Mouse (Mus musculus) midbrain, embryonic 14.5 days (tissue): ENCODE measurements at regions not wholly inside any gene's neighbourhood (a gene's known extent, or its start where the extent isn't known, plus 50 kb on each side); places are given as distances from the start of the nearest gene placed in this dataset.

Experiments used
- ATAC-seq: fragments of 200-750 bp; cut with Nextera tagmentation; 2 replicates; pipeline ENCODE4 v1.8.0; 2017; ENCODE audit warnings: moderate number of reproducible peaks, moderate library complexity; ENCODE audit not compliant: low FRiP score, low TSS enrichment
- DNase-seq: peaks from one replicate; pipeline ENCODE4 v3.0.0-alpha.2; 2015
- H3K27ac ChIP-seq: fragments of 300-500 bp; sonication (generic); replicated peaks from 2 replicates; pipeline ENCODE4 v1.5.1; 2014; ENCODE audit warnings: mild to moderate bottlenecking, low read depth, low read length, moderate library complexity
- H3K27me3 ChIP-seq: fragments of 300-500 bp; sonication (generic); 2 replicates; pipeline ENCODE4 v1.6.1; 2014; ENCODE audit warnings: low read length, control low read depth, mixed read lengths; ENCODE audit not compliant: control insufficient read depth, insufficient read depth
- H3K36me3 ChIP-seq: fragments of 300-500 bp; sonication (generic); 2 replicates; pipeline ENCODE4 v1.6.1; 2014; ENCODE audit warnings: low read length, control low read depth; ENCODE audit not compliant: control insufficient read depth, insufficient read depth
- H3K4me1 ChIP-seq: fragments of 300-500 bp; sonication (generic); 2 replicates; pipeline ENCODE4 v1.6.1; 2014; ENCODE audit warnings: mild to moderate bottlenecking, antibody characterized with exemption, low read length, control low read depth; ENCODE audit not compliant: control insufficient read depth, insufficient read depth
- H3K4me2 ChIP-seq: fragments of 300-500 bp; sonication (generic); 2 replicates; pipeline ENCODE4 v1.6.1; 2014; ENCODE audit warnings: mild to moderate bottlenecking, low read length, moderate library complexity
- H3K4me3 ChIP-seq: fragments of 300-500 bp; sonication (generic); replicated peaks from 2 replicates; pipeline ENCODE4 v1.5.1; 2014; ENCODE audit warnings: low read depth, low read length
- H3K9ac ChIP-seq: fragments of 300-500 bp; sonication (generic); replicated peaks from 2 replicates; pipeline ENCODE4 v1.6.1; 2014; ENCODE audit warnings: mild to moderate bottlenecking, low read length, moderate library complexity
- H3K9me3 ChIP-seq: fragments of 300-500 bp; sonication (generic); 2 replicates; pipeline ENCODE4 v1.6.1; 2016; ENCODE audit warnings: low read length, control low read depth, mixed read lengths; ENCODE audit not compliant: control insufficient read depth
- whole genome bisulfite sequencing: fragments of 180-500 bp; shearing (Covaris S2); extraction: QIAGEN DNeasy Blood & Tissue Kit; methylation state at CpG from one replicate; pipeline ENCODE4 v1.1.7; 2014; 5-methylcytosine and 5-hydroxymethylcytosine counted together

DNA sequence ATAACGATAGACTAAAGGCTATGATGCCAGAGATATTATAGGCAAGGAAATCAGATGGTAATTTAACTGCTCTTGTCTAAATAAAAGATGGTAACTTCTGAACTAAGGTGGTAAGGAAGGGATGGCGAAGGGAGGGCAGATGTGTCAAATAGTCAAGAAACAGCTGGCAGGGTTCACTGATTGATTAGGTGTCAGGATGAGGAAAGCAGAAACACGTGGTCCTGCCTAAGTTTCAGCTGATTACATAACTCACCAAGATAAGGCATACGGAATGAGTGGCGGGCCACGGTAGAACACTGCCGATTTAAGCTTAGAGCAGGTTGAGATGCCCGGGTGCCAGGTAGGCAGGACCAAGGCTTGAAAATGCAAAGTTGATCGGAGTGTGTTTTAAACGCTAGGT is 143.2 kb downstream of the Gm45692 start:
- WGBS: 95% methylated on average over 10 of the region's 10 CpGs
- no peak overlapping the region for H3K4me2 ChIP-seq

DNA sequence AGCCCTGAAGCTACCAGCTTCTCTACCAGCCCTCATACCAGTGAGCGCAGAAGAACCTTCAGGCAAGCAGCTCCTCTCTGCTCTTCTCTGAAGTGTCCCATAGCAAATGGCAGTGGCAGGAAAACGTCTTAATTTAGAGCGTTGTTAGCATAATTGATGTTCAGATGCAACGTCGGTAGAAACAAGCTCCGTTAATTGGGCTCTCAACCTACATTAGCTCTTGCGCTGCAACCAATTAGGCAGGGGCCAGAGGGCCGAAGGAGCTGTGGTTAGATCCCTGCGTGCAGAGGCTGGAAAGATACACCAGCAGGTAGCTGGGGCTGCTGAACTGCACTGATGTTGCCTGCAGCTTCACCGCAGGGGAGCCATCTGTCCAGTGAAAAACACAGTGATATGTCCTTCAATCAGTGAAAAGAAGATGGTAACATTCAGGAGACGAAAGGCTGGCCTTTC is 145.6 kb downstream of the Gm45692 start:
- DNase-seq (peak; percentile 75), ATAC-seq (peak; percentile 77)
- Histone ChIP-seq H3K27me3 (no peaks in the 10 kb centered on the region), H3K9ac (no peak overlapping the region), H3K4me2 (peak overlapping the region; percentile 6; the same call in 1 of the 2 replicates), H3K36me3 (no peaks in the 10 kb centered on the region), H3K27ac (0 out of 2 replicates have a peak overlapping the region, but pooled peaks have one; percentile 6), H3K9me3 (no peaks in the 10 kb centered on the region), H3K4me1 (peaks cover 21% of the 10 kb centered on the region), H3K4me3 (no peak overlapping the region)
- WGBS: 19% methylated on average over 11 of the region's 11 CpGs

More for the DNA sequence above, 143.2 kb downstream of the Gm45692 start:
- H3K36me3 ChIP-seq: no peaks in the 10 kb centered on the region
- H3K9me3 ChIP-seq: no peaks in the 10 kb centered on the region
- DNase-seq: no peak
- H3K27me3 ChIP-seq: no peaks in the 10 kb centered on the region
- no peak overlapping the region for H3K9ac ChIP-seq
- no peak for ATAC-seq
- H3K4me1 ChIP-seq: peaks cover 21% of the 10 kb centered on the region
- no peak overlapping the region for H3K4me3 ChIP-seq
- no peak overlapping the region for H3K27ac ChIP-seq

DNA sequence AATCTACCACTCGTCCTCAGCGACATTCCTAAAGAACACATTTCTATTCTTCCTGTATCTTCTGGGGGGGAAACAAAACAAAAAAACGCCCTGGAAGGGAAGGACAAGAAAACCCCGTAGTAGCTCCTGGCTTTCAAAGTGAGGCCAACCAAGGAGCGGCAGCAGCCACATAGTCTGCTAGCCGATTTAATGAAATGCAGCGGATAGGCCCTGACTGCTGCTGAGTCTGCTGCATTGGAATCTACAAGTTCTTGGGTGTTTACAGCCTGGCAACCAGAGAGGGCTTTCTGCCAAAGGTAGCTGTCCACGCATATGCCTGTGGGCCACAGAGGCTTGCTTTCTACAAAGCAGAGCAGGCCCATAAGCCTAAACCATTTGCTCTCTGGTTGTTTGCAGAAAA is 146.0 kb downstream of the Gm45692 start:
- Histone ChIP-seq H3K9me3 (no peaks in the 10 kb centered on the region), H3K4me3 (no peak overlapping the region), H3K27me3 (no peaks in the 10 kb centered on the region), H3K9ac (no peak overlapping the region), H3K36me3 (no peaks in the 10 kb centered on the region), H3K4me2 (no peak overlapping the region; the same call in 1 of the 2 replicates), H3K4me1 (peaks cover 21% of the 10 kb centered on the region), H3K27ac (0 out of 2 replicates have a peak overlapping the region, but pooled peaks have one; percentile 6)
- DNase-seq (peak; percentile 71), ATAC-seq (peak; percentile 46; the same call in 1 of the 2 replicates)
- 11% methylated on average over 8 of the region's 8 CpGs for WGBS

DNA sequence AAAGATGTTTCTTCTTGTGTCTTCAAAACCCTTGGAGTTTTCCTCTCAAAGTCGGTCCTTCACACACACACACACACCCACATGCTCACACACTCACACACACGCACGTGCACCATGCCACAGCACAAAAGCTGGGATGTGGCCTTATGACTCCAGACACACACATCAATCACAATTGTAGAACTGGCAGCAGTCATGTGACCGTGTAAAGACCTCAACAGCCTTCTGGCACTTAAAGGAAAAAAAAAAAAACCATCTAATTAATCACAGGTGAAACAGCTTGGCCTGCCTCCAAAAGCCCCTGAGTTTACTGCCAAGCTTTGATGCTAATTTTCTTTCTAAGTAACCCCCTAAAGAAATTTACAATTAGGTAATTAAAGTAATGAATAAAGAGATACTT is 147.1 kb downstream of the Gm45692 start:
- no peak overlapping the region for H3K4me2 ChIP-seq
- no peaks in the 10 kb centered on the region for H3K36me3 ChIP-seq
- DNase-seq (peak; percentile 51), ATAC-seq (no peak)
- no peak overlapping the region for H3K9ac ChIP-seq
- no peaks in the 10 kb centered on the region for H3K9me3 ChIP-seq
- peaks cover 21% of the 10 kb centered on the region for H3K4me1 ChIP-seq
- no peak overlapping the region for H3K27ac ChIP-seq
- WGBS: 66% methylated on average over 4 of the region's 4 CpGs
- H3K4me3 ChIP-seq: no peak overlapping the region
- H3K27me3 ChIP-seq: no peaks in the 10 kb centered on the region

DNA sequence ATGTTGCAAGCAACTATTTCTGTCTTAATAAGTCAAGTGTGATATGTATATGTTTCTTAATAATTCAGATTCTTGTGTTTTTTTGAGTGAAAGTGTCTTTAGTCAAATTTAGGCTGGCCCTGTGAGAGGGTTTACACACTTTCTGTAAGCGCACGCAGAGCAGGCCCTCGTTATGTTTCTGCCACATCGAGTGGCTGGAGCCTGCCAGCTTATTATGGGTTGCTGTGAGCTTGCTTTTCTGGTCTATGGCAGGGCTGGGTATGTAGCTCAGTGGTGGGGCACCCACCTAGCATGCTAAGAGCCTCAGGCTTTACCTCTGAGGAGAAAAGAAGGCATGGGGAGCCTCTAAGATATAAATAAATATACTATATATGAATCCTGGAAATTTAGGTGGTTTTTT is 148.2 kb downstream of the Gm45692 start:
- 77% methylated on average over 4 of the region's 4 CpGs for WGBS
- Histone ChIP-seq H3K27ac (no peak overlapping the region), H3K4me3 (no peak overlapping the region), H3K9me3 (no peaks in the 10 kb centered on the region), H3K4me2 (no peak overlapping the region), H3K36me3 (no peaks in the 10 kb centered on the region), H3K9ac (no peak overlapping the region), H3K4me1 (peaks cover 21% of the 10 kb centered on the region), H3K27me3 (no peaks in the 10 kb centered on the region)
- DNase-seq (no peak), ATAC-seq (no peak)

DNA sequence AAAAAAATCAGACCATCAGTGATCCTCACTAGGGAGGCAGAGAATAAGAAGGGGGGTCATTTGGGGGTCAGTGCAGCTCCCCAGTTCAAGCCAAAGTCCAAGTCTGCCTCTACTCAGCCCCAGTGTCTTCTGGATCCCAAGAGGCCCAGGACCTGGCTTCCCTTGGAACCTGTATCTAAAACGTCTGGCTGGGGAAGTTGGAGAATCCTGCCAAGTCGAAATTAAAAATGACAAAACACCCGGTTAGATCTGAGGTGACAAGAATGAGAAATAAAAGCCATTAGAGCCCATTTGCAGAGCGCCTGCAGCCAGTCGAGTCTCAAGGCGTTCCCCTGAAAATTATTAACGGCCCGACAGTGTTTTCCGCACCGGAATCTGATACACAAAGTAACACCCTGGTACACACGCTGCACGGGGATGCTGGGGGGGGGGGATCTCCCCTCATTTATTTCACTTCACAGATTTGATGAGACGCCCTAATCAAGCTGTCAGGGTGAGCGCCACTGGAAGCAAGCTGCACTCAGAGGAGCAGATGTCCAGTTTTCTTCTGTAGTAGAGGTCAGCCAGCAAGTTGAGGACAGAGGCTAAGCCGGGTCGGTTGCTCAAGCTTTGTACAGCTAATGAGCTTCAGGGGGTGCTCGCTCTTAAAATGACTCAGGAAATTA is 149.5 kb downstream of the Gm45692 start:
- no peak overlapping the region for H3K27ac ChIP-seq
- H3K9ac ChIP-seq: no peak overlapping the region
- 46% methylated on average over 17 of the region's 17 CpGs for WGBS
- DNase-seq (peak; percentile 19), ATAC-seq (no peak)
- H3K4me2 ChIP-seq: no peak overlapping the region
- no peak overlapping the region for H3K4me3 ChIP-seq
- H3K4me1 ChIP-seq: peaks cover 21% of the 10 kb centered on the region
- no peaks in the 10 kb centered on the region for H3K9me3 ChIP-seq
- no peaks in the 10 kb centered on the region for H3K36me3 ChIP-seq
- no peaks in the 10 kb centered on the region for H3K27me3 ChIP-seq

DNA sequence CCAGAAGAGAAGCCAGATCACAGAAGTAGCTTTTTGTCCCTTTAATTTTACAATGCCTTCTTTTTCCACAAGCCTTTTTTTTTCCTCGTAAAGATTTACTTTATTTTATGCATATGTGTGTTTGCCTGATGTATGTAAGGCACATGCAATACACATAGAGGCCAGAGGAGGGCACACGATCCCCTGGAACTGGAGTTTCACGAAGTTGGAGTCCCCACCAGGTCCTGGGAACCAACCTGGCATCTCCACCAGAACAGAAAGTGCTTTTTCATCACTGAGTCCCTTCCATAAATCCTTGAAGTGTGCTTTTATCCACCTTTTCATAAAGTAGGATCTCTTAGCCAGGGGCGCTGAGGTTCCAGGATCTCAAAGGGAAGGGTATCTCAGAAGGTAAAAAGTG is 152.8 kb downstream of the Gm45692 start:
- ATAC-seq (no peak), DNase-seq (peak; percentile 42)
- no peak overlapping the region for H3K27ac ChIP-seq
- no peaks in the 10 kb centered on the region for H3K27me3 ChIP-seq
- H3K4me1 ChIP-seq: no peaks in the 10 kb centered on the region; the same call in 1 of the 2 replicates
- no peaks in the 10 kb centered on the region for H3K9me3 ChIP-seq
- no peaks in the 10 kb centered on the region for H3K36me3 ChIP-seq
- H3K4me2 ChIP-seq: no peak overlapping the region
- no peak overlapping the region for H3K4me3 ChIP-seq
- no peak overlapping the region for H3K9ac ChIP-seq
- 38% methylated on average over 4 of the region's 4 CpGs for WGBS

DNA sequence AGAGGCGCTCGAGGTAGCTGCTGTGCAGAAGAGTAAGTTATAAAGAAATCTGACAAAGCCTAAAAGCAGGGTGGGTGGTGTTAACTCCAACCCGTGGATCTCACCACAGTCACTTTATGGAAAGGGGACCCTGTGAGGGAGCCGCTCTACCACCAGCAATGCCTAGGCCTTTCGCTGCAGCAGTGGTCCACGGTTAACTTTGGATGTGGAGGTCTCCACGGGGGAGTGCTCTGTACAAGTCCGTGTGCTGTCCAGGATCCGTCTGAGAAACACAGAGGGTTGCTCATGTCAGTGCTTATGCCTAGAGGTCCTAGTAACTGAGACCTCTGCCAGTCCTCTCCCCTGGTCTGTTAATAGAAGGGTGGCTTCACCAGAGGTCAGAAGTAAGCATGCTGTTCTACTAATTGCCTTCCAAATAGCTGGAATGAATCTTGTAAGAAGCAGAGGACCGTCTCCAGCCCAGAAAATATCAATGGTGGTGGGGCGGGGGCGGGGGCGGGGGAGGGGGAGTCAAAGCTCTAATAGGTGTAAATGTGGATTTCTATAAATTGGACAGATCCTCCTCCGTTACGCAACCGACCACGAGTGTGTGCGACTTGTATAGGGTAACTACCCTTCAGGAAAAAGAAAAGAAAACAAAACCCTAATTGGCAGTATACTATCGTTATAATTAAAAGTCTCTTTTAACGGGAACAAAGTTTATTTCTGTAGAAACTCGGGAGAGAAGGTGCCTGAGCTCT is 153.5 kb downstream of the Gm45692 start:
- WGBS: 29% methylated on average over 21 of the region's 21 CpGs
- Histone ChIP-seq H3K36me3 (no peaks in the 10 kb centered on the region), H3K9me3 (no peaks in the 10 kb centered on the region), H3K27ac (no peak overlapping the region), H3K4me2 (peak overlapping the region; percentile 25; the same call in 1 of the 2 replicates), H3K27me3 (no peaks in the 10 kb centered on the region), H3K9ac (no peak overlapping the region), H3K4me3 (no peak overlapping the region), H3K4me1 (no peaks in the 10 kb centered on the region; the same call in 1 of the 2 replicates)
- ATAC-seq (no peak), DNase-seq (no peak)
